Mouse (Mus musculus): ENCODE data around the gene Lbhd2.

Gene Lbhd2

GRCm38 (mm10) chr12:111406622-111407021 lies at the start of gene Lbhd2:
TSS of gene Lbhd2 (plus strand) at chr12:111406809.
- no peak for DNase-seq (ENCODE audit: low read depth, low spot score)

- no peak for DNase-seq (ENCODE audit: low read depth, low spot score)
These were observed 45.9 kb upstream of the Lbhd2 start for GRCm38 (mm10) chr12:111360671-111361070.

GRCm38 (mm10) chr12:111361319-111362098 lies 45.1 kb upstream of the Lbhd2 start:
- no peak for DNase-seq (ENCODE audit: low read depth, low spot score)

- DNase-seq (ENCODE audit: low read depth, low spot score) = no peak
These were observed 42.4 kb upstream of the Lbhd2 start for GRCm38 (mm10) chr12:111364234-111364633.

- no peak for DNase-seq (ENCODE audit: low read depth, low spot score)
These were observed 39.5 kb upstream of the Lbhd2 start for GRCm38 (mm10) chr12:111367065-111367464.

GRCm38 (mm10) chr12:111370249-111370648 lies 36.4 kb upstream of the Lbhd2 start:
- no peak for DNase-seq (ENCODE audit: low read depth, low spot score)

- no peak for DNase-seq (ENCODE audit: low read depth, low spot score)
These were observed 34.7 kb upstream of the Lbhd2 start for GRCm38 (mm10) chr12:111371905-111372304.

GRCm38 (mm10) chr12:111373411-111373810 lies 33.2 kb upstream of the Lbhd2 start:
- no peak for DNase-seq (ENCODE audit: low read depth, low spot score)

- no peak for DNase-seq (ENCODE audit: low read depth, low spot score)
These were observed 31.9 kb upstream of the Lbhd2 start for GRCm38 (mm10) chr12:111374727-111375126.

GRCm38 (mm10) chr12:111375559-111375958 lies 31.1 kb upstream of the Lbhd2 start:
- DNase-seq (ENCODE audit: low read depth, low spot score) = no peak

- DNase-seq (ENCODE audit: low read depth, low spot score) = no peak
These were observed 30.6 kb upstream of the Lbhd2 start for GRCm38 (mm10) chr12:111376053-111376452.

GRCm38 (mm10) chr12:111376826-111377331 lies 29.7 kb upstream of the Lbhd2 start:
- DNase-seq (ENCODE audit: low read depth, low spot score) = no peak

- DNase-seq (ENCODE audit: low read depth, low spot score) = peak; percentile 87
These were observed 29.1 kb upstream of the Lbhd2 start, which contains the start of gene Cdc42bpb for GRCm38 (mm10) chr12:111377376-111377973. TSS of gene Cdc42bpb (minus strand) at chr12:111377718.

- DNase-seq (ENCODE audit: low read depth, low spot score) = peak; percentile 32
These were observed 28.6 kb upstream of the Lbhd2 start for GRCm38 (mm10) chr12:111377986-111378490.

- DNase-seq (ENCODE audit: low read depth, low spot score) = no peak
These were observed 27.8 kb upstream of the Lbhd2 start for GRCm38 (mm10) chr12:111378812-111379211.

GRCm38 (mm10) chr12:111385883-111386641 lies 20.5 kb upstream of the Lbhd2 start:
- no peak for DNase-seq (ENCODE audit: low read depth, low spot score)

- DNase-seq (ENCODE audit: low read depth, low spot score) = no peak
These were observed 19.9 kb upstream of the Lbhd2 start for GRCm38 (mm10) chr12:111386642-111387120.

GRCm38 (mm10) chr12:111387146-111387545 lies 19.5 kb upstream of the Lbhd2 start:
- DNase-seq (ENCODE audit: low read depth, low spot score) = no peak

- DNase-seq (ENCODE audit: low read depth, low spot score) = no peak
These were observed 12.6 kb upstream of the Lbhd2 start for GRCm38 (mm10) chr12:111394008-111394407.

- no peak for DNase-seq (ENCODE audit: low read depth, low spot score)
These were observed 9.6 kb upstream of the Lbhd2 start for GRCm38 (mm10) chr12:111396997-111397396.

- DNase-seq (ENCODE audit: low read depth, low spot score) = peak; percentile 67
These were observed 5.0 kb upstream of the Lbhd2 start for GRCm38 (mm10) chr12:111401454-111402184.

Measured in retina, adult 2 months (tissue).